Mouse (Mus musculus) heart, postnatal 36 days (tissue): Measurements from ENCODE around the gene Ngrn. TPM values are rescaled to one million over a fixed set of nuclear protein-coding genes. Genes with fewer than 3 reads are reported as not detected.
A peak's percentile ranks its signal among the peaks of the same experiment; 100 is the strongest.

Source experiments
- DNase-seq, 2 experiments: peaks; one replicate each; pipeline ENCODE4 v3.0.0; 2021 to 2022
- intact Hi-C: fragments of 180-260 bp; cut with DNase I; formaldehyde crosslinking; loops from one replicate; pipeline ENCODE4 v1.15.1; 2025
- total RNA-seq, 2 experiments: library from RNA; stranded (reverse); gene quantifications; 2 replicates each; pipeline ENCODE4 v1.2.3; 2021

Gene Ngrn
- 10 to 100 TPM; 26.7 to 29.0 TPM for total RNA-seq

GRCm38 (mm10) chr7:80260625-80261371 lies at the start of gene Ngrn:
TSS of gene Ngrn (plus strand) at chr7:80261215.
- peak; percentile 85 to 86 for DNase-seq
- intact Hi-C loops, result loop anchor here (10.0 kb wide), 1 partner anchor 326 kb away; the partner anchor contains the start of gene Arpin

DNA sequence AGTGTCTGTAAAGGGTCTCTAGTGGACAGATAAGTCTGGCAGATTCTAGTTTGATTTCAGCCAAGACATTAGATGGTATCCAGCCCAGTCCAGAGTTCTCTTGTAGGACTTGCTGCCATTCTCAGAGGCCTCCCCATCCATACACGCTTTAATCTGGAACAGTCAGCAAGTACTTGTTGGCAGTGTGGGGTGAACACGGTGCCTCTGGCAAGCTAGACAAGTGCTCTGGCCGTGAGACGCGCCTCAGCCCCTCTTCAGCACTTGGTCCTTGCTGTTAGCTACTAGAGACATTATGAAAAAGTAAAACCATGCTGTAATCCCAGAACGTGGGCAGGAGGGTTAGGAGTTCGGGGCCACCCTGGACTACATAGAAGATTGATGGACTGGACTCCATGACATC lies 47.4 kb upstream of the Ngrn start:
- intact Hi-C loops, result loop anchor here (2.0 to 10.0 kb wide), 2 partner anchors 15 to 419 kb away; partner anchors contain the start of gene Mesp1
- DNase-seq, result no peak

DNA sequence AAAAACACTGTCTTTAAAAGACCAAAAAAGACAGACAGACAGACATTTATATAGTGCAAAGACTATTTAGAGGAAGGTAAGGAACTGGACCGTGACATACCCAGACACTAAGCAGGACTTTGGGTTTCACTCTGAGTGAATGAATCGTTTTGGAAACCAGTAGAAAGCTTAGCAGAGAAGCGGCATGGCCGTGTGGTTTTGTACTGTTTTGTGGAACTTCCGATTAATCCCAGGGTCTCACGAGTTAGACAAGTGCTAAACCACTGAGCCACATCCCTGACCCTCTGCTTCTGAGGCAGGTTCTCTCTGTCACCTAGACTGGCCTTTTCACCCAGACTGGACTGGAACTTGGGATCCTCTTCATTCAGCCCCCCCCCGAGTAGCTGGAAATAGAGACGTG lies 46.6 kb upstream of the Ngrn start:
- intact Hi-C loops, result loop anchor here (10.0 kb wide), 1 partner anchor 420 kb away; the partner anchor contains the start of gene Mesp1
- DNase-seq, result no peak

DNA sequence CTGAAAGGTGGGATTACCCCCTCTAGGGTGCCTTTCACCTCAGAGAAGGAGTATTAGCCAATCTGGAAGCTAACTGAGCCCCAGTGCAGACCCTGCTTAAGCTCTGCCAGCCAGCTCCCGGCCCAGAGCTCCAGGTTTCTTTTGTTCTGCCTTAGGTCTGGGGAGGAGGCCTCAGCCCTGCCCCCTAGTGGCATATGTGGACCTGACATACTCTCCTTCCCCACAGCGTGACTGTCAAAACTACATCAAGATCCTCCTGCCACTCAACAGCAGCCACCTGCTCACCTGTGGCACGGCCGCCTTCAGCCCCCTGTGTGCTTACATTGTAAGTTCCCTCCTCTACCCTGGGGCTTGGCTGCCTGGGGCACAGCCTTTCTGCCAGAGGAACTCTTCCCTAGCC lies 45.6 kb upstream of the Ngrn start:
- DNase-seq, result peak; percentile 81 to 82
- intact Hi-C loops, result loop anchor here (1.0 to 10.0 kb wide), 4 partner anchors 58 to 421 kb away; partner anchors contain the start of gene Mesp1

- intact Hi-C loops, result loop anchor here (5.0 to 10.0 kb wide), 3 partner anchors 59 to 422 kb away; partner anchors contain the start of gene Mesp1
Observed at GRCm38 (mm10) chr7:80216566-80216965, 44.4 kb upstream of the Ngrn start.

DNA sequence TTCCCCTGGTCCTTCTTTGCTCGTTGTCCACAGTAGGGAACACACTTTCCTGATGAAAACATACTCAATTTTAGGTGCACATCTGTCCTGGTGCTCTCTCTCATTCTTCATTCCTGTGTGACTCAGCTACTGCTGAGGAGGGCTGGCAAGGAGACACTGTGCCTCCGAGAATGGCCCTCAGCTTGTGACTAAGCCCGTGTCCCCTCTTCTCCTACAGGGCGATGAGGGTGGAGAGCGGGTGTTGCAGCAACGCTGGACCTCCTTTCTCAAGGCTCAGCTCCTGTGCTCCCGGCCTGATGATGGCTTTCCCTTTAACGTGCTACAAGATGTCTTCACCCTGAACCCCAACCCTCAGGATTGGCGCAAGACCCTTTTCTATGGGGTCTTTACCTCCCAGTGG lies 42.3 kb upstream of the Ngrn start:
- intact Hi-C loops, result loop anchor here (5.0 to 10.0 kb wide), 3 partner anchors 61 to 424 kb away; partner anchors contain the start of gene Mesp1
- DNase-seq, result no peak

More at GRCm38 (mm10) chr7:80216566-80216965, 44.4 kb upstream of the Ngrn start:
- peak; percentile 67 to 68 for DNase-seq

DNA sequence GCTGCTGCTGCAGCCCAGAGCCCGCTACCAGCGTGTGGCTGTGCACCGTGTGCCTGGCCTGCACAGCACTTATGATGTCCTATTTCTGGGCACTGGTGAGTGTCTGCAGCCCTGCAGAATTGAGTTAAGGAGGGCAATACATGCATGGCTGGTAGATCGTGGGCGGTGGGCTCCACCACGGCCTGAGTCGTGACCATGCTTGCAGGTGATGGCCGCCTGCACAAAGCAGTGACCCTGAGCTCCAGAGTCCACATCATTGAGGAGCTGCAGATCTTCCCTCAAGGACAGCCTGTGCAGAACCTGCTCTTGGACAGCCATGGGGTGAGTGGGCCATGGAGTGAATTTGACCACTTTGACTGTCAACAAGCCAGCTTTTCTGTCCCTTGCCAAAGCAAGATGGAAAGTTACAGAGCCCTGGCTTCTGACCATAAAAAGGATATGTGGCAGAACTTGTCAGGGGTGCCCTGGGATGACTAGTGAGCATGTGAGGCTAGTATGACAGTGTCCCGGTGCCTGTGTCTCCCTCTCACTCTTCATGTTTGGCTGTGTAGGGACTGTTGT lies 40.7 kb upstream of the Ngrn start:
- no peak for DNase-seq
- intact Hi-C loops, result no loop called here

DNA sequence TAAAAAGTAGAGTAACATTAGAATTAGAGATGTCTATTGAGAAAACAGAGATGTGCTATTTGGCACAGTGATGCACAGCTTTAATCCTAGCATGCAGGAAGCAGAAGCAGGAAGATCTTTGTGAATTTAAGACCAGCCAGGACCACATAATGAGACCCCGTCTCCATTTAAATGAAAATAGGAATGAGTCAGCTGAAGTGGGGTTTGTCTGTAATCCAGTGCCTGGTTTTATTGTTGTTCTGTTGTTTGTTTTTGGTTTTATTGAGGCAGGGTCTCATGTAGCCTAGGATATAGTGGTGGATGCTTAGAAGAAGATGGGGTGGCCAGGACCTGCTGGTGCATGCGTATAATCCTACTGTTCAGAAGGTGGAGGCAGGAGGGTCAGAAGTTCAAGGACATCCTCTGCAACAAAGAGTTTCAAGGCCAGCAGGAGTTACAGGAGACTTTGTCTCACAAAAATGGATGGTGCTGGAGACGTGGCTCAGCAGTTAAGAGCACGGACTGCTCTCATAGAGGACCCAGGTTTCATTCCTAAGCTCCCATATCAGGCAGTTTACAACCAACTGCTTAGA lies 39.8 kb upstream of the Ngrn start:
- DNase-seq, result no peak
- intact Hi-C loops, result no loop called here

GRCm38 (mm10) chr7:80227065-80227464 lies 34.0 kb upstream of the Ngrn start:
- intact Hi-C loops, result no loop called here
- DNase-seq, result no peak

- intact Hi-C loops, result no loop called here
- no peak for DNase-seq
Observed at GRCm38 (mm10) chr7:80230196-80230595, 30.8 kb upstream of the Ngrn start.

DNA sequence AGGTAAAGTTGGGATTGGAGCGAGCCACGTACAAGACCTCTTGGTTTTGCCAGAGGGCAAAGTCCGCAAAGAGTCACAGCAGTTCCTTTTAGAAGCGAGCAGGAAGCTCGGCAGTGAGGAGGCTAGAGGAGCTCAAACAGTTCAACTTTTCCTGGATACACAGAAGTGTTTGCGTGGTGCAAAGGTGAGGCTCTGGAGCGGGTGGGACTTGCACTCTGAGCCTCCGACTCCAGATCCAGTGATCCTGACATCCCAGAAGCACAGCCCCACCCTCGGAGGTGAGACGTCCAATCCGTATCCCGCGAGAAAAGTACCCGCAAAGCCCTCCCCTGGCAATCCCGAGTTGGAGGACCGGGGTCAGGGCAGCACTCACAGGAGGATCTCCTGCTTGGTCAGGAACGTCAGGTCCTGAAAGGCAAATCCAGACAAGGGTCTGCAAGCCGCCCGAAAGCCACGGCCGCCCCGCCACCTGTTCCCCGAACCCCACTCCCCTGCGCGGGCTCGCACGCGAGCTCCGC lies 29.0 kb upstream of the Ngrn start:
- intact Hi-C loops, result no loop called here
- no peak for DNase-seq

DNA sequence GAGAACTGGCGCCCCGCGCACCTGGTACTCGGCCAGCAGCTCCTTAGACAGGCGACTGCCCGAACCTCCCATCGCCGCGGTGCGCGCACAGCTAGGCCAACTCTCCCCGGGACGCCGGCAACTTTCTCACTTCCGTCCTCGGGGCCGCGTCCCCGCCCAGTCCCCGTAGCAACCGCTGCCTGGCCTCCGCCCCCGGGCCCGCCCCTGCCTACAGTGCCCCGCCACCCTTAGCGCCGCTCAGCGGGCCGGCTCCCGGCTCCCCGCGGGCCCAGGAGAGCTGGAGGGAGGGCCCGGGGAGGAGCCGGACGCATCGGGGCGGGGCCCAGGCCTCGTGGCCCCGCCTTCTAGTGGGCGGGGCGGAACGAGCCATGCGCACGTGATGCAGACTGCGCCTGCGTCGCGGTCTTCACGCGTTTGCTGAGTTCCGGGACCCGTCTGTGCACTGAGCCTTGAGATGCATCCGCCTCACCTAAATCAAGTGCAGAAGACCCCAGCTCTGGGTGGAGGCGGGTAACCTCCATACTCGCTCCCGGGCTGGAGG lies 28.5 kb upstream of the Ngrn start, which contains the start of the genes Cib1 and Gdpgp1:
Gene Cib1 (minus strand): TSS at position 325 of the 541 bp plus-strand sequence.
Gene Gdpgp1 (plus strand): TSS at position 377 of the 541 bp plus-strand sequence.
- intact Hi-C loops, result no loop called here
- peak; percentile 97 to 98 for DNase-seq

DNA sequence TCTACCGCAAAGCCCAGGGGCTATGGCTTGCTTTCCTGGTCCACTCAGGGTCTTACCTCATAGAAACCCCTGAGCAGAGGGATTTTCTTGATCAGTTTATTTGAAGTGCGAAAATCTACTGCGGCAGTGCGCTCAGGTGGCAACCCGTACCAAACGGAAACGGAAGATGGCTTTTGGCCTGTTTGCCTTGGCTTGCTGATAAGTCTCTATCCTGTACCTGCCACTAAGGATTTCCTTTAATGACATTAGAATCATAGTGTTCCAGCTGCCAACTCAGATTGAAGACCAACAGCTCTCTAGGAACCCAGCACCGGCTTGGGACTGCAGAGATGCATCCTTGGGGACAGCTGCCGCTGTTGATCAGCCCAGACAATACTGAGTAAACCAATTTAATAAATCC lies 27.2 kb upstream of the Ngrn start:
- intact Hi-C loops, result no loop called here
- no peak for DNase-seq

DNA sequence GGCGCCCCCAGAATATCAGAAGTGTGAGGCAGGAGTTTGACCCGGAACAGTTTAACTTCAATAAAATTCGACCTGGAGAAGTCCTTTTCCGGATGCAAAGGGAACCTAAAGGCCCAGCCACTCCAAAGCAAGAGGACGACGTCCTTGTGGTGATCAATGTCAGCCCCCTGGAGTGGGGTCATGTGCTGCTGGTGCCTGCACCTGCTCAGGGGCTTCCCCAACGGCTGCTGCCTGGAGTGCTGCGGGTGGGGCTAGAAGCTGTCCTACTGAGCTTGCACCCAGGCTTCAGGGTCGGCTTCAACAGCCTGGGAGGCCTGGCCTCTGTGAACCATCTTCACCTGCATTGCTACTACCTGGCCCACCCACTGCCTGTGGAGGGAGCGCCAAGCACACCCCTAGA lies 22.5 kb upstream of the Ngrn start:
- intact Hi-C loops, result no loop called here

GRCm38 (mm10) chr7:80241661-80242060 lies 19.4 kb upstream of the Ngrn start:
- intact Hi-C loops, result no loop called here
- no peak for DNase-seq

More for the DNA sequence above, 22.5 kb upstream of the Ngrn start:
- no peak for DNase-seq

DNA sequence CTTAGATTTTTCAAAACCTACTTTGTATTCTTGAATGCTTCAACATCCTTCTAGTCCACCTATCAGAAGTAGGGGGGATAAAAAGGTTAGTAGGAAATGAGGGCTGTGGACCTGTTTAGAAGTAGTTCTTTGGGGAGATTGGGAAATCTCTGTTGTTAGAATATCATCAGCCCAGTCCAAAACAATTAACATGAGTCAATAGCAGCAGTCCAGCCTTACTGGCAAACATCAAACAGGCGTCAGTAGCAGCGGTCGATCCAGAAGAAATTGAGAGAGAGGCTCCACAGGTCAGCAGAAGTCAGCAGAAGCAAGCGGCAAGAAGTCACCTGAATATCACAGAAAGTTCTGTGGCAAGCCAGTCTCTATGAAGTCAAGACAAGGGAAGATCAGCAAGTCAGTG lies 16.2 kb upstream of the Ngrn start:
- intact Hi-C loops, result no loop called here
- no peak for DNase-seq

- intact Hi-C loops, result no loop called here
- peak; percentile 93 to 96 for DNase-seq
Observed at GRCm38 (mm10) chr7:80246148-80246721, 14.8 kb upstream of the Ngrn start, which contains the start of gene Ttll13. TSS of gene Ttll13 (plus strand) at chr7:80246376.

DNA sequence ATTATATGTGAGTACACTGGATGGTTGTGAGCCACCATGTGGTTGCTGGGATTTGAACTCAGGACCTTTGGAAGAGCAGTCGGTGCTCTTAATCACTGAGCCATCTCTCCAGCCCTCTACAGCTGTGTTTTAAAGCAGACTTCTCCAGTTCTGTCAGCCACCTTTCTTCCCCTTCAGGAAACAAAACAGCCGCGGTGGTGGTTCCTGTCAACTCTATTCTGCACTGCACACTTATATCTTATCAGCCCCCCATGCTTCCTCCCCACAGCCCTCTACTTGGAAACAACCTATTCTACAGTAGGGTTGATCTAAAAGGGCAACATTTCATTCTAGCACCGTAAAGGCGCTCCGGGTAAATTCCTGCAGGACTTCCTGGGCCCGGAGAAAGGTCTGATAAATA lies 14.2 kb upstream of the Ngrn start:
- intact Hi-C loops, result no loop called here
- no peak for DNase-seq

DNA sequence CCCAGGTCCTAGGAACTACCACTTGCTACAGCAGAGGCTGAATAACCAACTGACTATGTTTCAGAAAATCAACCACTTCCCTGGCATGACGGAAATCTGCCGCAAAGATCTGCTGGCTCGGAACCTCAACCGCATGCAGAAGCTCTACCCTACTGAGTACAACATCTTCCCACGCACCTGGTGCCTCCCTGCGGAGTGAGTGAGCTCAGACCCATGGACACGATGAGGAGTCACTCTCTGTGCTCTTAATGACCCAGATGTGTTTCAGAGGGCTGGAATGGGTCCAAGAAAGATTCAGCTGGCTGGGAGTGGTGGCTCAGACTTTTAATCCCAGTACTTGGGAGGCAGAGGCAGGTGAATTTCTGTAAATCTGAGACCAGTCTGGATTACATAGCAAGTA lies 8.6 kb upstream of the Ngrn start:
- intact Hi-C loops, result no loop called here

DNA sequence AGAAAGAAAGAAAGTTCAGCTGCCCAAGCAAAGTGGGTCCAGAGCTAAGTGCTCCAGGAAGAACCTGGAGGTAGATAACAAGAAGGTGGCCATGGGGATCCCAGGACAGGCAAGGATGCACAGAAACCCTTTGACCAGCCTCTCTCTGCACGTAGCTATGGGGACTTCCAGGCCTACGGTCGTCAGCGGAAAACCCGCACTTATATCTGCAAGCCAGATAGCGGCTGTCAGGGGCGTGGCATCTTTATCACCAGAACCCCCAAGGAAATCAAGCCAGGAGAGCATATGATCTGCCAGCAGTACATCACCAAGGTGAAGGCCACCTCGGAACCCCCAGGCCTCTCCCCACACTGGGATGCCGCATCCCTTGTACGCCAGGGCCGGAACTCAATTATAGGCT lies 8.1 kb upstream of the Ngrn start:
- intact Hi-C loops, result no loop called here
- no peak for DNase-seq

More for the DNA sequence above, 8.6 kb upstream of the Ngrn start:
- no peak for DNase-seq
